Mouse (Mus musculus): Measurements from ENCODE around the gene Tet2.

- TF ChIP-seq CTCF (IDR thresholded peaks at IDR 0.05; ENCODE audit: insufficient read depth, low read length) (no peak), POLR2A (IDR thresholded peaks at IDR 0.05; ENCODE audit: borderline replicate concordance, extremely low read depth, low read depth, low read length) (peak; percentile 90; the same call in 1 of the 2 replicates)
Observed at GRCm38 (mm10) chr3:133544131-133544550, 798 bp downstream of the Tet2 start.

All from lung, adult 2 months (tissue).